Mouse (Mus musculus) forelimb bud, embryonic 11.5 days (tissue): ENCODE measurements at regions not wholly inside any gene's neighbourhood (a gene's known extent, or its start where the extent isn't known, plus 50 kb on each side); places are given as distances from the start of the nearest gene placed in this dataset.

Source experiments
- DNase-seq: peaks from one replicate; pipeline ENCODE4 v3.0.0-alpha.2; 2012; ENCODE audit warnings: low read depth, low spot score

- no peak for DNase-seq
These were observed 525.9 kb downstream of the Prkd1 start for GRCm38 (mm10) chr12:50122971-50123370.

GRCm38 (mm10) chr12:50158143-50158542, 490.8 kb downstream of the Prkd1 start:
- no peak for DNase-seq

- no peak for DNase-seq
These were observed 461.6 kb downstream of the Prkd1 start for GRCm38 (mm10) chr12:50187332-50187731.

- no peak for DNase-seq
These were observed 457.9 kb downstream of the Prkd1 start for GRCm38 (mm10) chr12:50190892-50191539.

GRCm38 (mm10) chr12:50191733-50192612, 456.9 kb downstream of the Prkd1 start:
- no peak for DNase-seq

- no peak for DNase-seq
These were observed 455.4 kb downstream of the Prkd1 start for GRCm38 (mm10) chr12:50193501-50193900.

GRCm38 (mm10) chr12:50194714-50195113, 454.2 kb downstream of the Prkd1 start:
- no peak for DNase-seq

GRCm38 (mm10) chr12:50196339-50196738, 452.6 kb downstream of the Prkd1 start:
- DNase-seq, result no peak

- no peak for DNase-seq
These were observed 407.8 kb downstream of the Prkd1 start for GRCm38 (mm10) chr12:50241139-50241538.

- DNase-seq, result no peak
These were observed 390.0 kb downstream of the Prkd1 start for GRCm38 (mm10) chr12:50258901-50259300.

GRCm38 (mm10) chr12:50261072-50261471, 387.8 kb downstream of the Prkd1 start:
- no peak for DNase-seq

GRCm38 (mm10) chr12:50273239-50273880, 375.5 kb downstream of the Prkd1 start:
- DNase-seq, result no peak

- no peak for DNase-seq
These were observed 367.3 kb downstream of the Prkd1 start for GRCm38 (mm10) chr12:50281615-50282014.
